Comparison of ENCODE assay signal across 8 mouse cellular contexts in the genomic region with DNA sequence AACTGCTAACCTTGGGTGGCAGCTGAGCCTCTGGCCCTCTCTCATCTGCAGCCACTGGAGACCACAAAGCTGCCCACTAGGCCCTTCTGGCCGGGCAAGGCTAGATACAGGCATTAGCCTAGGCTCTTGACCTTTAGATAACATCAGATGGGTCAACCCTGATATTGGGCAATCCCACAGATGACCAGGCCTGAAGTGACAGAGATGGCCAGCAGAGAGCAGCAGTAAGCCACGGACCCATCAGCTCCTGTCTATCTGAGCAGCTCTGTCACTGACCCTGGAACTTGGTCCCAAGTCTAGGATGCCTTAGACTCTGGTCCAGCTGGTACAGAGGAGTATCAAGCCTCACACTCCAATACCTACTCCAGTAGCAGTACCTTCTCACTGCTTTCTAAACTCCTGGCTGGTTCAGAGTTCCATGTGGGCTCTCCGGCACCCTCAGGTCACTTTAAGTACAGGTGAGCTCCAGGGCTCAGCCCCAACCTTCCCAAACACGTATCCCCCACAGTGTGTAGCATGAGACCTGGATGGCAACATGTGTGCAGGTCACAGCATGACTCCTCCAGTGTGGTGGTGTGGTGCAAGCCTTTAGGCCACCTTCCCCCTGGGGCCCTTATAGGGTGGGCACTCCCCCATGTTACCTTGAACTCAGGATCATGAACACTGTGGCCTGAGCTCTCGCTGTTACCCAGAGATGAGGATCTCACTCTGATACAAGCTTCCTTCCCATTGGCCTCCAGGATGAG. TPM values are rescaled to one million over a fixed set of nuclear protein-coding genes. Genes with fewer than 3 reads are reported as not detected.
A peak's percentile ranks its signal among the peaks of the same experiment; 100 is the strongest.
DNase-seq lines count a peak whose midpoint lies in the region; ATAC-seq and TF ChIP-seq lines count a peak whose summit lies in the region.

No protein-coding gene starts in this region.

- 46% methylated on average over 5 of the region's 5 CpGs for WGBS in heart, embryonic 15.5 days
- WGBS in kidney, postnatal 0 days, result 53% methylated on average over 5 of the region's 5 CpGs
- WGBS in liver, embryonic 15.5 days (ENCODE audit: insufficient replicate concordance), result 36% methylated on average over 5 of the region's 5 CpGs
- WGBS in neural tube, embryonic 11.5 days, result 60% methylated on average over 5 of the region's 5 CpGs

- TF ChIP-seq CTCF in kidney, postnatal 0 days (IDR thresholded peaks at IDR 0.05; ENCODE audit: low read depth), result peak; percentile 88

- no peaks in the 10 kb centered on the region for H3K36me3 ChIP-seq in heart, embryonic 15.5 days
- H3K36me3 ChIP-seq in kidney, postnatal 0 days (ENCODE audit: insufficient read depth, low read length), result no peaks in the 10 kb centered on the region
- no peaks in the 10 kb centered on the region for H3K36me3 ChIP-seq in liver, embryonic 15.5 days (replicated peaks)
- H3K36me3 ChIP-seq in neural tube, embryonic 11.5 days (ENCODE audit: control insufficient read depth, insufficient read depth, low read length), result no peaks in the 10 kb centered on the region

- H3K9ac ChIP-seq in heart, embryonic 15.5 days, result no peak overlapping the region
- no peak overlapping the region for H3K9ac ChIP-seq in kidney, postnatal 0 days (ENCODE audit: low read depth, low read length)
- no peak overlapping the region for H3K9ac ChIP-seq in liver, embryonic 15.5 days
- H3K9ac ChIP-seq in neural tube, embryonic 11.5 days (ENCODE audit: low read length), result no peak overlapping the region

- H3K4me1 ChIP-seq in heart, embryonic 15.5 days (replicated peaks), result peaks cover 10% of the 10 kb centered on the region
- no peaks in the 10 kb centered on the region for H3K4me1 ChIP-seq in kidney, postnatal 0 days (replicated peaks; ENCODE audit: insufficient read depth, low read length)
- H3K4me1 ChIP-seq in liver, embryonic 15.5 days (replicated peaks), result no peaks in the 10 kb centered on the region
- no peaks in the 10 kb centered on the region for H3K4me1 ChIP-seq in neural tube, embryonic 11.5 days (ENCODE audit: control insufficient read depth, insufficient read depth, low read length)

- H3K4me2 ChIP-seq in heart, embryonic 15.5 days, result no peak overlapping the region
- no peak overlapping the region for H3K4me2 ChIP-seq in kidney, postnatal 0 days (ENCODE audit: low read length)
- H3K4me2 ChIP-seq in liver, embryonic 15.5 days, result no peak overlapping the region
- H3K4me2 ChIP-seq in neural tube, embryonic 11.5 days (ENCODE audit: low read depth), result no peak overlapping the region

- peak; percentile 39 to 65 for DNase-seq in urinary bladder, adult 18-20 months (ENCODE audit: low spot score in 2 of 2)
- no peak for DNase-seq in urinary bladder, postnatal 10 days (ENCODE audit: low spot score)
- DNase-seq in embryo, embryonic 11 days, result peak; percentile 70
- DNase-seq in kidney, postnatal 0 days (ENCODE audit: low spot score), result peak; percentile 79
- peak; percentile 75 for DNase-seq in neural tube, embryonic 11.5 days (ENCODE audit: low spot score)
- DNase-seq in testis, postnatal 10 days (ENCODE audit: low spot score), result peak; percentile 77

- H3K4me3 ChIP-seq in heart, embryonic 15.5 days, result no peak overlapping the region
- no peak overlapping the region for H3K4me3 ChIP-seq in kidney, postnatal 0 days (replicated peaks; ENCODE audit: low read depth, low read length)
- no peak overlapping the region for H3K4me3 ChIP-seq in liver, embryonic 15.5 days (replicated peaks)
- H3K4me3 ChIP-seq in neural tube, embryonic 11.5 days (ENCODE audit: low read depth, low read length), result no peak overlapping the region

- ATAC-seq in heart, embryonic 15.5 days (replicated peaks; ENCODE audit: insufficient number of reproducible peaks, insufficient read depth, low FRiP score, low read depth), result peak; percentile 36; the same call in 1 of the 2 replicates
- ATAC-seq in kidney, postnatal 0 days (replicated peaks; ENCODE audit: low FRiP score, low read depth), result peak; percentile 76
- ATAC-seq in liver, embryonic 15.5 days (ENCODE audit: insufficient read depth), result peak; percentile 22; the same call in 1 of the 2 replicates
- ATAC-seq in neural tube, embryonic 11.5 days (ENCODE audit: insufficient read depth, low FRiP score, low TSS enrichment), result peak; percentile 60; the same call in 1 of the 2 replicates

- 0 out of 2 replicates have a peak, but pooled peaks cover 5% of the 10 kb centered on the region for H3K9me3 ChIP-seq in heart, embryonic 15.5 days (replicated peaks)
- H3K9me3 ChIP-seq in kidney, postnatal 0 days (replicated peaks; ENCODE audit: low read length), result no peaks in the 10 kb centered on the region
- 0 out of 2 replicates have a peak, but pooled peaks cover 6% of the 10 kb centered on the region for H3K9me3 ChIP-seq in liver, embryonic 15.5 days (replicated peaks)
- no peaks in the 10 kb centered on the region for H3K9me3 ChIP-seq in neural tube, embryonic 11.5 days (ENCODE audit: control insufficient read depth, low read length)

- H3K27me3 ChIP-seq in heart, embryonic 15.5 days, result no peaks in the 10 kb centered on the region
- no peaks in the 10 kb centered on the region for H3K27me3 ChIP-seq in kidney, postnatal 0 days (ENCODE audit: insufficient read depth, low read length)
- no peaks in the 10 kb centered on the region for H3K27me3 ChIP-seq in liver, embryonic 15.5 days
- no peaks in the 10 kb centered on the region for H3K27me3 ChIP-seq in neural tube, embryonic 11.5 days (ENCODE audit: control insufficient read depth, insufficient read depth, low read length)

- no peak overlapping the region for H3K27ac ChIP-seq in heart, embryonic 15.5 days
- H3K27ac ChIP-seq in kidney, postnatal 0 days, result no peak overlapping the region
- H3K27ac ChIP-seq in liver, embryonic 15.5 days (replicated peaks), result no peak overlapping the region
- H3K27ac ChIP-seq in neural tube, embryonic 11.5 days (ENCODE audit: low read depth, low read length), result no peak overlapping the region

RNA-seq across cellular contexts. Expression of gene Prodh, which starts 18.4 kb away (rescaled TPM):
- 5.8 and 7.4 TPM in 2 replicates for polyA plus RNA-seq in heart, embryonic 15.5 days (2015; fragmentation: Nextera tagmentation; extraction: Ambion mirVana)
- 19.2 and 20.3 TPM in 2 replicates for polyA plus RNA-seq in kidney, postnatal 0 days (2015; fragmentation: Nextera tagmentation; extraction: Ambion mirVana)
- polyA plus RNA-seq in liver, embryonic 15.5 days (2015; fragmentation: Nextera tagmentation; extraction: Ambion mirVana), result 2.5 and 2.6 TPM in 2 replicates
- polyA plus RNA-seq in neural tube, embryonic 11.5 days (2014; fragmentation: Nextera tagmentation; extraction: Ambion mirVana), result 8.6 and 10.3 TPM in 2 replicates

RNA-seq across cellular contexts. Expression of gene Rtn4r, which starts 19.0 kb away (rescaled TPM):
- 0.60 and 1.2 TPM in 2 replicates for polyA plus RNA-seq in heart, embryonic 15.5 days (2015; fragmentation: Nextera tagmentation; extraction: Ambion mirVana)
- polyA plus RNA-seq in kidney, postnatal 0 days (2015; fragmentation: Nextera tagmentation; extraction: Ambion mirVana), result 1.0 and 1.2 TPM in 2 replicates
- polyA plus RNA-seq in liver, embryonic 15.5 days (2015; fragmentation: Nextera tagmentation; extraction: Ambion mirVana), result 0.33 and 0.47 TPM in 2 replicates
- 9.6 and 10.7 TPM in 2 replicates for polyA plus RNA-seq in neural tube, embryonic 11.5 days (2014; fragmentation: Nextera tagmentation; extraction: Ambion mirVana)

RNA-seq across cellular contexts. Expression of gene Dgcr6, which starts 55.7 kb away (rescaled TPM):
- 55.8 and 60.4 TPM in 2 replicates for polyA plus RNA-seq in heart, embryonic 15.5 days (2015; fragmentation: Nextera tagmentation; extraction: Ambion mirVana)
- polyA plus RNA-seq in kidney, postnatal 0 days (2015; fragmentation: Nextera tagmentation; extraction: Ambion mirVana), result 111 and 115 TPM in 2 replicates
- 22.1 and 22.3 TPM in 2 replicates for polyA plus RNA-seq in liver, embryonic 15.5 days (2015; fragmentation: Nextera tagmentation; extraction: Ambion mirVana)
- 142 and 147 TPM in 2 replicates for polyA plus RNA-seq in neural tube, embryonic 11.5 days (2014; fragmentation: Nextera tagmentation; extraction: Ambion mirVana)

Comparison
In these comparisons a context has a peak if more than half of its experiments do, and no peak if none do; other contexts are left out.
1. ATAC-seq: peak in every context shown above with its lines; median percentile 76 in kidney, postnatal 0 days; 60 in neural tube, embryonic 11.5 days; 36 in heart, embryonic 15.5 days; 22 in liver, embryonic 15.5 days.